Mouse (Mus musculus): Measurements from ENCODE around the gene Cbx8. TPM values are rescaled to one million over a fixed set of nuclear protein-coding genes. Genes with fewer than 3 reads are reported as not detected.
A peak's percentile ranks its signal among the peaks of the same experiment; 100 is the strongest.

Cbx8 gene
- polyA plus RNA-seq, 1 experiment from 2014 or later = 6.1 TPM

DNA sequence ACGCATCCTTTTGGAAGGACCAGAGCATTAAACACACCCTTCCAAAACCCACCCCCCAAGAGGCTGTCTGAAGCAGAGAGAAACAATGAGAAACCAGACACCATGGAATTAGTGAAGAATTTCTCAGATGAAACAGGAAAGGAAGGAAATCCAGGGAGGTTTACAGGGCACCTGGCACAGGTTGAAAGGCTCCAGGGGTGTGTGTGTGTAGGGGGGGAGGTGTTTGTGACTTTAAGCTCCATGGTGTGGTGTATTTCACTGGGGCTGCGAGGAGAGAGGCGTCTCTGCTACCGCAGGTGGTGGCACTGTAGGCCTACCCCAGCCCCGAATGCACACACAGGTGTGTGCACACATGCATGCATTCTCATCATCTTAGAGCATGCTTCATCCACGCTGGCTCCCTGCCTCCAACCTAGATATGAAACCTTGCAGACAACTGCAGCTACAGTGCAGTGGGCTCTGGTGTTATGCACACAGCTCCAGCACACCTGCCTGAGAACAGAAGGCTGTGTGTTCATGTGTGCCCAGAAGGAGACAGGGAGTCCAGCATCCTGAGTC is 33.2 kb upstream of the Cbx8 start:
- no peak overlapping the region for H3K27ac ChIP-seq (replicated peaks)
- no peak overlapping the region for H3K4me3 ChIP-seq
- H3K9ac ChIP-seq = no peak overlapping the region
- no peak for ATAC-seq (ENCODE audit: extremely low read depth, insufficient number of reproducible peaks, low FRiP score, low TSS enrichment)
- H3K9me3 ChIP-seq = peaks cover 6% of the 10 kb centered on the region; the same call in 1 of the 2 replicates
- peaks cover 11% of the 10 kb centered on the region for H3K4me1 ChIP-seq
- 67% methylated on average over 6 of the region's 6 CpGs for WGBS
- H3K27me3 ChIP-seq (replicated peaks) = peaks cover 43% of the 10 kb centered on the region
- no peak overlapping the region for H3K4me2 ChIP-seq
- peaks cover 5% of the 10 kb centered on the region; the same call in 1 of the 2 replicates for H3K36me3 ChIP-seq

DNA sequence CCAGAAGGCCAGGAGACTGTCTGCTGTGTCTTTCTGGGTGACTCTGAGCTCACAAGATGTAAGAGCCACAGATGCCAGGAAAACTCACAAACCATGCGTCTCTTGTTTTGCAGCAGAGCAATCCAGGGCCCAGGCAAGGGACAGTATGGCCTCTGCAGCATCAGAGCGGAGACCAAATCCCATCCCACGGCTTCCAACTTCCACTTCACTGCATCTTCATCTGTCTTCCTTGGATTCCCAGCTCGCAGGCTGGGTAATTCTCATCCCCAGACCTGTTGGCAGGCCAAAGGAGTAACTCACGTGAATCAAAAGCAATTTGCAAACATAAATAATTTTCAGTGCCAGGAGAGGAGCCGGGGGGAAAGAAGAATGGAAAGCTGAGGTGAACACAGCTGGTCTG is 32.2 kb upstream of the Cbx8 start:
- 76% methylated on average over 6 of the region's 6 CpGs for WGBS
- H3K36me3 ChIP-seq = peaks cover 5% of the 10 kb centered on the region; the same call in 1 of the 2 replicates
- H3K9ac ChIP-seq = no peak overlapping the region
- H3K4me2 ChIP-seq = no peak overlapping the region
- no peak for ATAC-seq (ENCODE audit: extremely low read depth, insufficient number of reproducible peaks, low FRiP score, low TSS enrichment)
- peaks cover 1% of the 10 kb centered on the region for H3K4me1 ChIP-seq
- peaks cover 6% of the 10 kb centered on the region; the same call in 1 of the 2 replicates for H3K9me3 ChIP-seq
- H3K27me3 ChIP-seq (replicated peaks) = peaks cover 43% of the 10 kb centered on the region
- no peak overlapping the region for H3K4me3 ChIP-seq
- no peak overlapping the region for H3K27ac ChIP-seq (replicated peaks)

- H3K36me3 ChIP-seq = no peaks in the 10 kb centered on the region
- no peak overlapping the region for H3K9ac ChIP-seq
- no peaks in the 10 kb centered on the region for H3K4me1 ChIP-seq
- H3K27me3 ChIP-seq (replicated peaks) = peaks cover 43% of the 10 kb centered on the region
- H3K27ac ChIP-seq (replicated peaks) = no peak overlapping the region
- 73% methylated on average over 7 of the region's 7 CpGs for WGBS
- peaks cover 6% of the 10 kb centered on the region; the same call in 1 of the 2 replicates for H3K9me3 ChIP-seq
- no peak for ATAC-seq (ENCODE audit: extremely low read depth, insufficient number of reproducible peaks, low FRiP score, low TSS enrichment)
- no peak overlapping the region for H3K4me3 ChIP-seq
- H3K4me2 ChIP-seq = no peak overlapping the region
Observed at GRCm38 (mm10) chr11:119072239-119072638, 31.5 kb upstream of the Cbx8 start.

DNA sequence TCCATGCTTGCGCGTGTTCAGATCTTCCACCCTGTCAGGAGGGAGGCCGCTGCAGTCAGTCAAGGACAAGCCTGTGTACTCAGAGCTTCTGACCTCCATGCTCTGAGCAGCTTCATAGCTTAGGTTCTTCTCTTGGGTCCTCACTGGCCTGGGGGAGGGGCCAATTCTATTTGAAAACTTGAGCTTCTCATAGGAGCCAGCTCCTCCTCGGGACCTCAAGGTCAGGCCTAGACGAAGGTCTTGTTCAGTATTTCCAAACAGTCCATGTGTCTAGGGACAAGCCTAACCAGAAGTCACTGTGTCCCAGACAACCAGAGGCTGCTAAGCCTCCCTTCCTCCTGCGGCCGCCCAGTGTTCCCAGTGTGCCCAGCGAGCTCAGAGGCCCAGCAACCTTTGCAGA is 26.1 kb upstream of the Cbx8 start:
- Histone ChIP-seq H3K4me1 (no peaks in the 10 kb centered on the region), H3K36me3 (no peaks in the 10 kb centered on the region), H3K9me3 (peaks cover 6% of the 10 kb centered on the region; the same call in 1 of the 2 replicates), H3K4me2 (no peak overlapping the region), H3K27ac (replicated peaks) (no peak overlapping the region), H3K9ac (no peak overlapping the region), H3K4me3 (no peak overlapping the region), H3K27me3 (replicated peaks) (peaks cover 50% of the 10 kb centered on the region)
- no peak for ATAC-seq (ENCODE audit: extremely low read depth, insufficient number of reproducible peaks, low FRiP score, low TSS enrichment)
- 67% methylated on average over 8 of the region's 8 CpGs for WGBS

GRCm38 (mm10) chr11:119059256-119059655 is 18.5 kb upstream of the Cbx8 start:
- no peak overlapping the region for H3K27ac ChIP-seq (replicated peaks)
- H3K4me3 ChIP-seq = no peak overlapping the region
- H3K9me3 ChIP-seq = no peaks in the 10 kb centered on the region
- H3K4me1 ChIP-seq = peaks cover 39% of the 10 kb centered on the region
- peak overlapping the region; percentile 96 for H3K4me2 ChIP-seq
- no peak for ATAC-seq (ENCODE audit: extremely low read depth, insufficient number of reproducible peaks, low FRiP score, low TSS enrichment)
- WGBS = 8% methylated on average over 3 of the region's 3 CpGs
- no peak overlapping the region; the same call in 1 of the 2 replicates for H3K9ac ChIP-seq
- no peaks in the 10 kb centered on the region for H3K36me3 ChIP-seq
- peaks cover 86% of the 10 kb centered on the region for H3K27me3 ChIP-seq (replicated peaks)

DNA sequence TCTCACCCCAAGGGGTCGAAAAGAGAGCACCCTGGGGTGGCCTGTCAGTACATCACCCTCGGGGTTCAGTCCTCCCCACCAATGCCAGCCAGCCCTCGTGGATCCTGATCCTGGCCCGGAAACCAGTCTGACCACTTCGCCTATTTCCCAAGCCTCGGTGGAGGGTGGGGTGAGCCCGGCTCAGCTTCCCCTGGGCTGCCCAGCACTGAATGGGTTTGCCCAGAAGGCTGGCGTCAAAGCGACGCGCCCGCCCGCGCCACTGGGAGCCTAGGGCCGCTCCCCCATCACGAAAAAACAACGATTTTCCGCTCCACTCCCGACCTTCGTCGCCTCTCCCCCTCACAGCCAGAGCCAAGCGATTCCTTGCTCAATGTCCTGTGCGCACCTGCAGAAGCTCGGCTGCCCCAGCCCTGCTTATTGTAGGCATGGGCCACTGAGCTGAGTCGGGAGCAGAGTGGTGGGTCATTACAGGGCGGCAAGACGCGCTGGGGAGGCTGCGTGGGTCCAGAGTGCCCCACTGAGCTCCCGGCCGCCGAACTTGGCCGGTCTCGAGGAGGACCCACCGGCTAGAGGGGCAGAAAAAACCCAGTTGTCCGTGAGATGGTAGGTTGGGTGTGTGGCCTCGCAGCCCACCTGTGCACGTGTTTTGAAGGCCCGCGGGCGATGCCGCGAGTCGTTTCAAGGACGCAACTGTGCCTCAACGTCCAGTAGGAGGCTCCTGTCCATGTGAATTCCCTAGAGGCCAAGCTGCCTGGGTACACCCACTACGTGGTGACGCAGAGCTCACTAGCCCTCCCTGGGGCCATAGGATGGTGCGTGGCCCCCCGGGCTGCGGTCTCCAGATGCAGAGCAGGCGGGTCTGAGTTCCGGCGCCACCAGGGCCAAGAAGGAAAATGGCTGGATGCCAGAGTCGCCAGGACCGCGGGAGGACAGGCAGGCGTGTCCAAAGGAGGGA is 17.5 kb upstream of the Cbx8 start:
- Histone ChIP-seq H3K36me3 (no peaks in the 10 kb centered on the region), H3K9ac (peak overlapping the region; percentile 93), H3K4me3 (peak overlapping the region; percentile 68), H3K4me1 (peaks cover 46% of the 10 kb centered on the region), H3K9me3 (no peaks in the 10 kb centered on the region), H3K27me3 (replicated peaks) (peaks cover 86% of the 10 kb centered on the region), H3K27ac (replicated peaks) (no peak overlapping the region), H3K4me2 (peak overlapping the region; percentile 96)
- ATAC-seq (ENCODE audit: extremely low read depth, insufficient number of reproducible peaks, low FRiP score, low TSS enrichment) = no peak
- 4% methylated on average over 58 of the region's 58 CpGs for WGBS

- Histone ChIP-seq H3K27me3 (replicated peaks) (peaks cover 81% of the 10 kb centered on the region), H3K9me3 (no peaks in the 10 kb centered on the region), H3K9ac (peak overlapping the region; percentile 93), H3K4me3 (peak overlapping the region; percentile 68), H3K4me1 (peaks cover 55% of the 10 kb centered on the region), H3K27ac (replicated peaks) (peak overlapping the region; percentile 80; the same call in 1 of the 2 replicates), H3K4me2 (peak overlapping the region; percentile 96), H3K36me3 (no peaks in the 10 kb centered on the region)
- ATAC-seq (ENCODE audit: extremely low read depth, insufficient number of reproducible peaks, low FRiP score, low TSS enrichment) = no peak
- 3% methylated on average over 9 of the region's 9 CpGs for WGBS
Observed at GRCm38 (mm10) chr11:119057291-119057690, 16.5 kb upstream of the Cbx8 start.

DNA sequence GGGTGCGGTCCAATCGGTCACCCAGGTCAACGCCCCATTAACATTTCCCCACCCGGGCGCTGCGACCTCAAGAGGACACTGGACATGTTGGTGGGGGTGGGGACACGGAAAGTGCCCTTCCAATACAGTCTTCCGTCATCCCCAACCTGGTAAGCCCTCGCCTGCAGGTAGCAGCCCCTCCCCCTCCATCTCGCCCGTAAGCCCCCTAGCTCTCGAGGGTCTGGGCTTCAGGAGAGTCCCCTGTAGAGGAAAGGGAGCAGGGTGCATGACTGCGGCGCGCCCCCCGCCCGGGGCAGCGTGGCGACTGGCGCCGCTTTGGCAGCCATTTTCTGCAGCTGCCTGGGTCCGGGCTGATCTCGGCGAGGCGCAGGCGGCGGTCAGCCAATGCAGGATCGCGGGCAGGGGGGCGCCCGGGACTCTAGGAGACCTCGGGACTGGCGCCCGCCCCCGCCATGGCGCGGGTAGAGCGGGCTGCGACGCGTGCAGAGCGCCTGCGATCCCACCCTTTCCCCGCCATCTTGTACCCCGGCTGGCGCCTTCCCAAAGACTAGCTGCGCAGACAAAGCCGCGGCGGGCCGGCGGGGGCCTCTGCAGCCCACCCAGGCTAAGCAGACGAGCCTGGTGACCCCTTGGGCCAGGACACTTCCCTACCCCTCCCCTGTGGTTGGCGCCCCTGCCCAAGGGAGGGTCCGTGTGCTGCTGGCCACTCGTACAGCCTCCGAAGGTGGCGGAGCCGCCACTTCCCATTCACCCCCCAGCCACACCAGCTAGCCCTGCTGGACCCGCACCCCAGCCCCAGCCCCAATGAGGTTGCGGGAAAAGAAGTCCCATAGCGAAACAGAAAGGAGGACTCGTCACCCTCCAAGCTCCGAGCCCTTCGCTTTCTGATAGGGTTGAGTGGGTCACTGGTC is 15.8 kb upstream of the Cbx8 start:
- WGBS = under 1% methylated on average over 62 of the region's 65 CpGs
- ATAC-seq (ENCODE audit: extremely low read depth, insufficient number of reproducible peaks, low FRiP score, low TSS enrichment) = no peak
- H3K27ac ChIP-seq (replicated peaks) = peak overlapping the region; percentile 80

DNA sequence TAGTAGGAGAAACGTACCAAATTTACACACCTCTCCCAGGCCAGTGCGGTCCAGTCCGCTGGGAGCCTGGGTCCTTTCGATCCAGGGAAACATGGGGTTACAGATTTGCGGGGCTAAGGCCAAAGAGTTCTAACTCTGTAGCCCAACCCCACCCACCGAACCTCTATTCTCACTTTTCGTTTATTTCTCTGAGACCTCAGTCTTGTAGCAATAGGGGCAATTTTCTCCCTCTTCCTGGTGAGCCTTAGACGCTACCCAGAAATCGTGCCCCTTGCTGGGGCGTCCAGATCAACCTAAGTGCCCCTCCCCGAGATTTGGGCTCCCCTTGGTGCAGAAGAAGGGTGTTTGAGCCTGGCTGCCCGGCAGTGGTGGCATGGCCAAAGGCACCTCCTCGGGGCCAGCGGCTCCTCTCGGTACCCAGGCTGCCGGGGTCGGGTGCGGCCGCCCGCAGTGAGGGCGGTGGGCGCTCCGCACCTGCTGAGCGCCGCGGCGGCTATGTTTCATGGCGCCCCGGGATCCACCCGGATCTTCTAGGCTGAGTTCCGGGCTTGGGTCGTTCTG is 14.9 kb upstream of the Cbx8 start:
- peaks cover 81% of the 10 kb centered on the region for H3K27me3 ChIP-seq (replicated peaks)
- no peaks in the 10 kb centered on the region for H3K9me3 ChIP-seq
- H3K27ac ChIP-seq (replicated peaks) = no peak overlapping the region
- peaks cover 59% of the 10 kb centered on the region for H3K4me1 ChIP-seq
- H3K4me2 ChIP-seq = peak overlapping the region; percentile 96
- H3K4me3 ChIP-seq = peak overlapping the region; percentile 68
- 2% methylated on average over 32 of the region's 32 CpGs for WGBS
- peak overlapping the region; percentile 93 for H3K9ac ChIP-seq
- no peaks in the 10 kb centered on the region for H3K36me3 ChIP-seq
- ATAC-seq (ENCODE audit: extremely low read depth, insufficient number of reproducible peaks, low FRiP score, low TSS enrichment) = no peak

More for the DNA sequence above, 15.8 kb upstream of the Cbx8 start:
- Histone ChIP-seq H3K27me3 (replicated peaks) (peaks cover 81% of the 10 kb centered on the region), H3K4me3 (peak overlapping the region; percentile 68), H3K36me3 (no peaks in the 10 kb centered on the region), H3K4me1 (peaks cover 59% of the 10 kb centered on the region), H3K9me3 (no peaks in the 10 kb centered on the region), H3K4me2 (peak overlapping the region; percentile 96), H3K9ac (peak overlapping the region; percentile 93)

- Histone ChIP-seq H3K36me3 (no peaks in the 10 kb centered on the region), H3K4me3 (peak overlapping the region; percentile 68), H3K27ac (replicated peaks) (no peak overlapping the region), H3K9me3 (no peaks in the 10 kb centered on the region), H3K27me3 (replicated peaks) (peaks cover 81% of the 10 kb centered on the region), H3K4me1 (peaks cover 59% of the 10 kb centered on the region), H3K9ac (peak overlapping the region; percentile 79), H3K4me2 (peak overlapping the region; percentile 96)
- ATAC-seq (ENCODE audit: extremely low read depth, insufficient number of reproducible peaks, low FRiP score, low TSS enrichment) = no peak
- WGBS = 4% methylated on average over 47 of the region's 47 CpGs
Observed at GRCm38 (mm10) chr11:119054351-119055345, 13.9 kb upstream of the Cbx8 start.
